Mouse (Mus musculus) heart, embryonic 16.5 days (tissue): ENCODE results near the gene Gpr88. TPM values are rescaled to one million over a fixed set of nuclear protein-coding genes. Genes with fewer than 3 reads are reported as not detected.

ENCODE experiments used
- polyA plus RNA-seq: library from polyadenylated mRNA; unstranded; fragments of >200 nt; fragmentation: Nextera tagmentation; extraction: Ambion mirVana; gene quantifications from 2 replicates; pipeline ENCODE4 v1.2.1, GENCODE M21; 2015

Gene Gpr88
- polyA plus RNA-seq, 1 experiment from 2014 or later = 0.25 TPM

Other genes with a start within 250 kb of the Gpr88 start
- gene Slc30a7, start 246.1 kb downstream of the Gpr88 start, polyA plus RNA-seq = 18.0 and 18.9 TPM in 2 replicates
- 18.9 and 21.6 TPM in 2 replicates for gene Extl2, start 246.0 kb downstream of the Gpr88 start, polyA plus RNA-seq
- gene Vcam1, start 123.8 kb downstream of the Gpr88 start, polyA plus RNA-seq = 94.8 and 97.3 TPM in 2 replicates
- gene Cdc14a, start 170.5 kb upstream of the Gpr88 start, polyA plus RNA-seq = 4.1 and 4.7 TPM in 2 replicates